Mouse (Mus musculus) left cerebral cortex, postnatal 14 days (tissue): Measurements from ENCODE around the gene Wbp2. TPM values are rescaled to one million over a fixed set of nuclear protein-coding genes. Genes with fewer than 3 reads are reported as not detected.

Source experiments
- DNase-seq, 2 experiments: peaks; one replicate each; pipeline ENCODE4 v3.0.0; 2021 to 2022; ENCODE audit warnings: low spot score in 2 of 2, mixed read lengths in 1 of 2
- intact Hi-C: fragments of 180-260 bp; cut with DNase I; formaldehyde crosslinking; loops from one replicate; pipeline ENCODE4 v1.15.1; 2025
- total RNA-seq, 2 experiments: library from RNA; stranded (reverse); gene quantifications; 2 replicates each; pipeline ENCODE4 v1.2.3; 2021

Gene Wbp2
- total RNA-seq, 2 experiments from 2014 or later, result 278 to 292 TPM

- intact Hi-C loops, result no loop called here
- DNase-seq, result no peak
Measured at GRCm38 (mm10) chr11:116049610-116050009, 37.2 kb downstream of the Wbp2 start.

GRCm38 (mm10) chr11:116045173-116045572 lies 41.6 kb downstream of the Wbp2 start:
- DNase-seq, result no peak
- intact Hi-C loops, result no loop called here

- intact Hi-C loops, result no loop called here
Measured at GRCm38 (mm10) chr11:116043286-116043685, 43.5 kb downstream of the Wbp2 start.

GRCm38 (mm10) chr11:116042372-116043138 lies 44.2 kb downstream of the Wbp2 start:
- intact Hi-C loops, result no loop called here
- DNase-seq, result no peak

More at GRCm38 (mm10) chr11:116043286-116043685, 43.5 kb downstream of the Wbp2 start:
- no peak for DNase-seq

- DNase-seq, result no peak
- intact Hi-C loops, result no loop called here
Measured at GRCm38 (mm10) chr11:116041833-116042232, 45.0 kb downstream of the Wbp2 start.

- no peak for DNase-seq
- intact Hi-C loops, result no loop called here
Measured at GRCm38 (mm10) chr11:116040593-116040992, 46.2 kb downstream of the Wbp2 start.

- no peak for DNase-seq
- intact Hi-C loops, result no loop called here
Measured at GRCm38 (mm10) chr11:116037826-116038225, 49.0 kb downstream of the Wbp2 start.

GRCm38 (mm10) chr11:116036671-116037070 lies 50.1 kb downstream of the Wbp2 start:
- intact Hi-C loops, result no loop called here
- no peak for DNase-seq

GRCm38 (mm10) chr11:116034584-116034983 lies 52.2 kb downstream of the Wbp2 start:
- intact Hi-C loops, result loop anchor here (5.0 kb wide), 1 partner anchor 53 kb away; the partner anchor contains the start of gene Wbp2
- no peak for DNase-seq

- DNase-seq, result peak in 1 of 2 experiments; percentile 62
- intact Hi-C loops, result loop anchor here (5.0 kb wide), 1 partner anchor 56 kb away; the partner anchor contains the start of gene Wbp2
Measured at GRCm38 (mm10) chr11:116030898-116031845, 55.6 kb downstream of the Wbp2 start.

- intact Hi-C loops, result loop anchor here (5.0 kb wide), 1 partner anchor 57 kb away; the partner anchor contains the start of gene Wbp2
- DNase-seq, result peak; percentile 98 to 99
Measured at GRCm38 (mm10) chr11:116030088-116030897, 56.5 kb downstream of the Wbp2 start, which contains the start of gene Unk. Unk (plus strand) TSS chr11:116030322.

GRCm38 (mm10) chr11:116029086-116029865 lies 57.5 kb downstream of the Wbp2 start:
- DNase-seq, result no peak
- intact Hi-C loops, result no loop called here

Other genes with a start within 250 kb of the Wbp2 start
- gene Myo15b, start 228.6 kb downstream of the Wbp2 start, total RNA-seq, result under 1 TPM; 0.13 to 0.17 TPM
- gene Smim5, start 187.0 kb downstream of the Wbp2 start, total RNA-seq, result under 1 TPM in 1 of 2 experiments, not detected in 1; 0.33 TPM
- not detected for gene Smim6, start 175.0 kb downstream of the Wbp2 start, total RNA-seq
- 10 to 100 TPM; 43.2 to 50.7 TPM for gene Sap30bp, start 153.7 kb downstream of the Wbp2 start, total RNA-seq
- 10 to 100 TPM; 19.8 to 22.4 TPM for gene Recql5, start 153.5 kb downstream of the Wbp2 start, total RNA-seq
- 1 to 10 TPM; 3.2 to 4.2 TPM for gene Itgb4, start 112.3 kb downstream of the Wbp2 start, total RNA-seq
- 10 to 100 TPM; 18.8 to 19.4 TPM for gene Galk1, start 74.3 kb downstream of the Wbp2 start, total RNA-seq
- gene H3f3b, start 59.0 kb downstream of the Wbp2 start, total RNA-seq, result 100 to 1,000 TPM; 254 to 295 TPM
- 10 to 100 TPM; 23.8 to 25.5 TPM for gene Unk, start 56.7 kb downstream of the Wbp2 start, total RNA-seq
- under 1 TPM; 0.46 to 0.55 TPM for gene Unc13d, start 9.0 kb downstream of the Wbp2 start, total RNA-seq
- 1 to 10 TPM; 8.7 to 9.0 TPM for gene Trim47, start 40.2 kb upstream of the Wbp2 start, total RNA-seq
- 1 to 10 TPM; 5.4 to 7.0 TPM for gene Trim65, start 44.1 kb upstream of the Wbp2 start, total RNA-seq
- gene Mrpl38, start 51.9 kb upstream of the Wbp2 start, total RNA-seq, result 10 to 100 TPM; 51.1 to 56.1 TPM
- 10 to 100 TPM; 88.7 to 94.7 TPM for gene Fbf1, start 81.2 kb upstream of the Wbp2 start, total RNA-seq
- 10 to 100 TPM; 41.5 to 44.0 TPM for gene Ten1, start 111.9 kb upstream of the Wbp2 start, total RNA-seq
- gene Acox1, start 112.0 kb upstream of the Wbp2 start, total RNA-seq, result 100 to 1,000 TPM; 120 to 121 TPM
- gene Evpl, start 151.1 kb upstream of the Wbp2 start, total RNA-seq, result under 1 TPM; 0.68 to 0.97 TPM
- 10 to 100 TPM; 52.0 to 56.4 TPM for gene Srp68, start 187.2 kb upstream of the Wbp2 start, total RNA-seq
- under 1 TPM in 1 of 2 experiments, not detected in 1; 0.18 TPM for gene Galr2, start 193.9 kb upstream of the Wbp2 start, total RNA-seq
- gene Exoc7, start 220.2 kb upstream of the Wbp2 start, total RNA-seq, result 100 to 1,000 TPM in 1 of 2 experiments, 10 to 100 TPM in 1; 92.7 to 115 TPM
- gene Foxj1, start 248.4 kb upstream of the Wbp2 start, total RNA-seq, result 1 to 10 TPM; 4.2 to 5.5 TPM